Mouse (Mus musculus) ES-E14 (cell line): ENCODE measurements around the gene Hoxb1. TPM values are rescaled to one million over a fixed set of nuclear protein-coding genes. Genes with fewer than 3 reads are reported as not detected.
A peak's percentile ranks its signal among the peaks of the same experiment; 100 is the strongest.

Experiments
- DNase-seq: peaks from one replicate; pipeline ENCODE4 v3.0.0-alpha.2; 2013; ENCODE audit warnings: low read depth, low spot score
- H3K27ac ChIP-seq: 2 replicates; pipeline ENCODE4 v1.5.1; 2012; ENCODE audit warnings: low read depth, mild to moderate bottlenecking, low read length, moderate library complexity, mixed read lengths; ENCODE audit not compliant: poor library complexity, insufficient read depth, severe bottlenecking
- H3K36me3 ChIP-seq: 2 replicates; pipeline ENCODE4 v1.6.1; 2012; ENCODE audit warnings: mild to moderate bottlenecking, low read length, moderate library complexity, mixed read lengths; ENCODE audit not compliant: control insufficient read depth, poor library complexity, insufficient read depth, severe bottlenecking
- H3K4me1 ChIP-seq, 2 experiments: fragments of 150-350 bp in 1 of 2; sonication (generic) in 1 of 2; 2 replicates each; pipeline ENCODE4 v1.6.1; 2012; ENCODE audit warnings: low read length in 2 of 2, mild to moderate bottlenecking in 1 of 2, mixed read lengths in 1 of 2; ENCODE audit not compliant: control insufficient read depth in 2 of 2, insufficient read depth in 2 of 2, poor library complexity in 1 of 2
- H3K4me3 ChIP-seq, 2 experiments: fragments of 150-350 bp in 1 of 2; sonication (generic) in 1 of 2; 2 replicates each; pipeline ENCODE4 v1.5.1; 2012; ENCODE audit warnings: low read length in 2 of 2, low read depth in 1 of 2, mild to moderate bottlenecking in 1 of 2, mixed read lengths in 1 of 2; ENCODE audit not compliant: insufficient read depth in 1 of 2, poor library complexity in 1 of 2, severe bottlenecking in 1 of 2
- H3K9ac ChIP-seq: 2 replicates; pipeline ENCODE4 v1.6.1; 2012; ENCODE audit warnings: low read depth, mild to moderate bottlenecking, low read length, mixed read lengths; ENCODE audit not compliant: poor library complexity, insufficient read depth, severe bottlenecking
- H3K9me3 ChIP-seq: fragments of 150-350 bp; sonication (generic); 2 replicates; pipeline ENCODE4 v1.6.1; 2012; ENCODE audit warnings: low read depth, mild to moderate bottlenecking, low read length; ENCODE audit not compliant: control insufficient read depth, insufficient read depth
- CHD2 ChIP-seq: IDR thresholded peaks from 2 replicates; pipeline ENCODE4 v1.6.1; 2014; ENCODE audit warnings: mild to moderate bottlenecking, low read depth, low read length, inconsistent platforms
- HCFC1 ChIP-seq: IDR thresholded peaks from 2 replicates; pipeline ENCODE4 v1.6.1; 2012; ENCODE audit warnings: low read length, inconsistent platforms, borderline replicate concordance; ENCODE audit not compliant: insufficient read depth
- MAFK ChIP-seq: IDR thresholded peaks from 2 replicates; pipeline ENCODE4 v1.6.1; 2014; ENCODE audit warnings: mild to moderate bottlenecking, low read depth, low read length, inconsistent platforms; ENCODE audit not compliant: insufficient read depth
- ZC3H11A ChIP-seq: IDR thresholded peaks from 2 replicates; pipeline ENCODE4 v1.6.1; 2012; ENCODE audit warnings: low read depth, mild to moderate bottlenecking, inconsistent platforms, low read length, borderline replicate concordance
- ZNF384 ChIP-seq: IDR thresholded peaks from 2 replicates; pipeline ENCODE4 v1.6.1; 2012; ENCODE audit warnings: low read depth, low read length, inconsistent platforms
- in situ Hi-C, 2 experiments: fragments of 600-800 bp; cut with MboI; formaldehyde crosslinking; loops; one replicate each; pipeline ENCODE4 v1.15.1; 2025; ENCODE audit warnings: low sequenced_read_pairs in 2 of 2, inconsistent platforms in 1 of 2; ENCODE audit not compliant: unreplicated experiment in 2 of 2
- total RNA-seq: library from RNA; depleted of rRNA; stranded (reverse); fragments of 300-350 nt; gene quantifications from 2 replicates; pipeline ENCODE4 v1.2.3, GENCODE M21; 2012

The Hoxb1 gene
- total RNA-seq, 1 experiment, result 0.49 TPM

- H3K9me3 ChIP-seq, result no peaks in the 10 kb centered on the region
- H3K27ac ChIP-seq, result no peak overlapping the region
- in situ Hi-C loops, result no loop called here
- H3K4me1 ChIP-seq, result no peaks in the 10 kb centered on the region
- TF ChIP-seq ZC3H11A, result no peak
- TF ChIP-seq MAFK, result no peak
- TF ChIP-seq CHD2, result no peak
- 0 out of 2 replicates have a peak, but pooled peaks have one; percentile 15 for TF ChIP-seq HCFC1
- 0 out of 2 replicates have a peak, but pooled peaks have one; percentile 44 for TF ChIP-seq ZNF384
- peak overlapping the region; percentile 39 to 65 for H3K4me3 ChIP-seq
- H3K9ac ChIP-seq, result no peak overlapping the region
- no peaks in the 10 kb centered on the region for H3K36me3 ChIP-seq
- DNase-seq, result no peak
Measured at GRCm38 (mm10) chr11:96319071-96319902, 46.3 kb upstream of the Hoxb1 start.

DNA sequence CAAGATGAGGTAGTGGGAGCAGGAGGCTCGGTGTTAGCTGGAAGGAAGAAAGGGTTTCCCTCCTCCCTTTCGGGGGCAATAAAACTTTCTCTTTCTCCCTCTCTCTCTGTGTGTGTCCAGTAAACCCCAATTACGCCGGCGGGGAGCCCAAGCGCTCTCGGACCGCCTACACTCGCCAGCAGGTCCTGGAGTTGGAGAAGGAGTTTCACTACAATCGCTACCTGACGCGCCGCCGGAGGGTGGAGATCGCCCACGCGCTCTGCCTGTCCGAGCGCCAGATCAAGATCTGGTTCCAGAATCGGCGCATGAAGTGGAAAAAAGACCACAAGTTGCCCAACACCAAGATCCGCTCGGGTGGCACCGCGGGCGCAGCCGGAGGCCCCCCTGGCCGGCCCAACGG is 45.6 kb upstream of the Hoxb1 start:
- H3K27ac ChIP-seq, result no peak overlapping the region
- no peaks in the 10 kb centered on the region for H3K9me3 ChIP-seq
- H3K4me3 ChIP-seq, result 0 out of 4 replicates have a peak overlapping the region, but pooled peaks of 1 of the 2 experiments have one; percentile 7
- no peak for TF ChIP-seq HCFC1
- in situ Hi-C loops, result no loop called here
- no peak for DNase-seq
- no peaks in the 10 kb centered on the region for H3K36me3 ChIP-seq
- H3K9ac ChIP-seq, result no peak overlapping the region
- no peaks in the 10 kb centered on the region for H3K4me1 ChIP-seq

- H3K9me3 ChIP-seq, result no peaks in the 10 kb centered on the region
- H3K27ac ChIP-seq, result no peak overlapping the region
- no peak overlapping the region for H3K4me3 ChIP-seq
- no peaks in the 10 kb centered on the region for H3K4me1 ChIP-seq
- TF ChIP-seq ZNF384 (no peak), CHD2 (no peak), ZC3H11A (no peak), HCFC1 (no peak), MAFK (no peak)
- H3K36me3 ChIP-seq, result no peaks in the 10 kb centered on the region
- DNase-seq, result no peak
- H3K9ac ChIP-seq, result no peak overlapping the region
- in situ Hi-C loops, result no loop called here
Measured at GRCm38 (mm10) chr11:96320688-96321087, 44.9 kb upstream of the Hoxb1 start.

DNA sequence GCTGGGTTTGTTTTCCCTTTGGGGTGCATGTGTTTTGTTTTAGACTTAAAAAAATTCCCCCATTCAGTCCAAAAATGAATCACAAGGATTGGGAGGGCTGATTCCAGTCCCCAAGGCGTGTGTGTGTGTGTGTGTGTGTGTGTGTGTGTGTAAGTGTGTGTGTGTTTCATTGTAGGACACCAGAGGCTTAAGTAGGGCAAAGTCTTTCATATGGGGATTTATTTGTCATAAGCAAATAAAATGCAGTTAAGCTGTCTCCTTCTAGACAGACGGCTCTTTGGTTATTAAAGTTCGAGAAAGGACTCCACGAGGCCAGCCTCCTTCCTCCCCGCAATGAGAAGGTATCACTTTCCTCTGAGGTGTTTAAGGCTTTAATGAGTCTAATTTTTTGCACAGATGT is 43.7 kb upstream of the Hoxb1 start:
- DNase-seq, result no peak
- no peak overlapping the region for H3K9ac ChIP-seq

More for the DNA sequence above, 43.7 kb upstream of the Hoxb1 start:
- Histone ChIP-seq H3K4me1 (no peaks in the 10 kb centered on the region), H3K36me3 (no peaks in the 10 kb centered on the region), H3K9me3 (no peaks in the 10 kb centered on the region), H3K27ac (no peak overlapping the region), H3K4me3 (no peak overlapping the region)
- TF ChIP-seq ZNF384, result no peak
- no peak for TF ChIP-seq CHD2
- TF ChIP-seq HCFC1, result no peak
- TF ChIP-seq ZC3H11A, result no peak
- no peak for TF ChIP-seq MAFK
- in situ Hi-C loops, result no loop called here
